Mouse (Mus musculus): ENCODE measurements around the gene 9130409I23Rik. TPM values are rescaled to one million over a fixed set of nuclear protein-coding genes. Genes with fewer than 3 reads are reported as not detected.

9130409I23Rik gene
- polyA plus RNA-seq (2014; fragmentation: Nextera tagmentation; extraction: Ambion mirVana) = not detected in 2 replicates

- Histone ChIP-seq H3K9ac (no peak within 1 kb of the TSS), H3K4me1 (replicated peaks; ENCODE audit: control insufficient read depth, insufficient read depth, low read length) (no peaks in the 10 kb centered on the region), H3K9me3 (ENCODE audit: control insufficient read depth, low read length) (no peaks in the 10 kb centered on the region), H3K27ac (no peak within 1 kb of the TSS), H3K27me3 (ENCODE audit: control insufficient read depth, insufficient read depth, low read length) (no peaks in the 10 kb centered on the region), H3K4me2 (replicated peaks) (no peak within 1 kb of the TSS), H3K4me3 (replicated peaks; ENCODE audit: low read length) (no peak within 1 kb of the TSS), H3K36me3 (replicated peaks; ENCODE audit: control insufficient read depth, insufficient read depth) (no peaks in the 10 kb centered on the region)
- WGBS = 85% methylated on average over 6 of the region's 6 CpGs
- ATAC-seq (ENCODE audit: low FRiP score) = no peak
- DNase-seq (ENCODE audit: low spot score) = no peak
These were observed at the start of gene 9130409I23Rik for GRCm38 (mm10) chr1:181050937-181051336. 9130409I23Rik (plus strand) TSS chr1:181051237.

DNA sequence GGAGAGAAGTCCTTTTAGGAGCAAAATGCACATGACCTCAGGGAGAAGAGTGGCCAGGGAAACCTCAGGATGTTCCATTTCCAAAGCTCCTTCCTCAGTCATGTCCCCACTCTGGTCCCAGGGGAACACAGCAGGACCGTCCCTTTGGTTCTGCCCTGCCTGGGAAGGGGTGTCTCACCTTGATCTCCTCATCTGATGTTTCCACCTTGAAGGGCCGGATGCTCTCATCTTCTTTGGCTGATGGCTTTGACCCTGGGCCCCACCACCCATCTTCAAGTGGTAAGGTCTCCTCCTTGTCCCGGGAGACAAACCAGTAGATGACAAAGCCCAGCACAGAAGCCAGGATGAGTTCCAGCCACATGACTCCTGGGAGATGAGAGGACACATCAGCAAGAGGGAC is 49.4 kb upstream of the 9130409I23Rik start:
- no peak for ATAC-seq (ENCODE audit: low FRiP score)
- H3K27me3 ChIP-seq (ENCODE audit: control insufficient read depth, insufficient read depth, low read length) = no peaks in the 10 kb centered on the region
- no peaks in the 10 kb centered on the region for H3K4me1 ChIP-seq (replicated peaks; ENCODE audit: control insufficient read depth, insufficient read depth, low read length)
- no peak overlapping the region for H3K4me3 ChIP-seq (replicated peaks; ENCODE audit: low read length)
- 91% methylated on average over 3 of the region's 3 CpGs for WGBS
- no peak for DNase-seq (ENCODE audit: low spot score)
- H3K9me3 ChIP-seq (ENCODE audit: control insufficient read depth, low read length) = no peaks in the 10 kb centered on the region
- H3K4me2 ChIP-seq (replicated peaks) = no peak overlapping the region
- no peak overlapping the region for H3K27ac ChIP-seq
- H3K9ac ChIP-seq = no peak overlapping the region
- no peaks in the 10 kb centered on the region for H3K36me3 ChIP-seq (replicated peaks; ENCODE audit: control insufficient read depth, insufficient read depth)

DNA sequence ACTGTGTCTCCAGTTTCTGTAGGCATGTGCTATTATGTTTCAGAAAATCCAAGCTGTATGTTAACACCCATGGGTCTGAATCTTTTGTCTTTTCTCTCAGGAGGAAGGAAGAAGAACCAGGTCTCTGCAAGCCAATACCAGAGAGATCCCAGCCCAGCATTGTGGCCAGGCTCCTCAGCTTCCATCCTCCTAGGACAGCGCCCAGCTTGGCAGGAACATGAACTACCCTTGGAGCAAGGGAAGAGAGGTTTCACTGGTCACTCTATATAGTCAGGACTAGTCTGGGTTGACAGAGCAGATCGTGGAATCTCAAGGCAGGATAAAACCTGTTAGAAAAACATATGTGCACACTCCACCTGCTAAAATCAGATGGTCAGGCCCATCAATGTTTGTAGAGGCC is 47.2 kb upstream of the 9130409I23Rik start:
- 88% methylated on average over 2 of the region's 2 CpGs for WGBS

DNA sequence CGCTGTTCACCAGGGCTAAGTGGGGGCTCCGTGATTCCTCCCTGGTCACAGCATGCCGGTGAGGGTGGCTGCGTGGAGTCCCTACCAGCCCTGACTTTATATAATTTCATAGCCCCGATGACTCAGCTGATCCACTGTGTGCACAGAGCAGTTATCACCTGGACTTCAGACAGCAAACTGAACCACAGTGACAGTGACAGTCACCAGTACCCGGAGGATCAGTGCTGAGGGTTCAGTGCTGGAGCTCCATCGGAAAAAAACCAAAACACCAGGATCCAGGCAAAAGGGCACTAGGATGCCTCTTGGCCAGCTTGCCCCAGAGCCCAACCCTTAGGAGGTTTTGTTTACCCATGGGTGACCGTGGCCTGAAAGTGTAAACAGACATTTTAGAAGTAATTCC is 45.7 kb upstream of the 9130409I23Rik start:
- H3K27ac ChIP-seq = no peak overlapping the region
- WGBS = 89% methylated on average over 8 of the region's 8 CpGs
- no peaks in the 10 kb centered on the region for H3K36me3 ChIP-seq (replicated peaks; ENCODE audit: control insufficient read depth, insufficient read depth)
- no peaks in the 10 kb centered on the region for H3K4me1 ChIP-seq (replicated peaks; ENCODE audit: control insufficient read depth, insufficient read depth, low read length)
- no peak for ATAC-seq (ENCODE audit: low FRiP score)
- DNase-seq (ENCODE audit: low spot score) = no peak
- H3K27me3 ChIP-seq (ENCODE audit: control insufficient read depth, insufficient read depth, low read length) = no peaks in the 10 kb centered on the region
- no peaks in the 10 kb centered on the region for H3K9me3 ChIP-seq (ENCODE audit: control insufficient read depth, low read length)
- H3K4me3 ChIP-seq (replicated peaks; ENCODE audit: low read length) = no peak overlapping the region
- H3K4me2 ChIP-seq (replicated peaks) = no peak overlapping the region
- no peak overlapping the region for H3K9ac ChIP-seq

More for the DNA sequence above, 47.2 kb upstream of the 9130409I23Rik start:
- H3K9me3 ChIP-seq (ENCODE audit: control insufficient read depth, low read length) = no peaks in the 10 kb centered on the region
- H3K4me1 ChIP-seq (replicated peaks; ENCODE audit: control insufficient read depth, insufficient read depth, low read length) = no peaks in the 10 kb centered on the region
- ATAC-seq (ENCODE audit: low FRiP score) = no peak
- H3K27ac ChIP-seq = no peak overlapping the region
- H3K27me3 ChIP-seq (ENCODE audit: control insufficient read depth, insufficient read depth, low read length) = no peaks in the 10 kb centered on the region
- no peaks in the 10 kb centered on the region for H3K36me3 ChIP-seq (replicated peaks; ENCODE audit: control insufficient read depth, insufficient read depth)
- DNase-seq (ENCODE audit: low spot score) = no peak
- H3K4me2 ChIP-seq (replicated peaks) = no peak overlapping the region
- no peak overlapping the region for H3K4me3 ChIP-seq (replicated peaks; ENCODE audit: low read length)
- H3K9ac ChIP-seq = no peak overlapping the region

GRCm38 (mm10) chr1:181007831-181008230 is 43.2 kb upstream of the 9130409I23Rik start:
- DNase-seq (ENCODE audit: low spot score) = no peak
- Histone ChIP-seq H3K4me2 (replicated peaks) (no peak overlapping the region), H3K4me1 (replicated peaks; ENCODE audit: control insufficient read depth, insufficient read depth, low read length) (no peaks in the 10 kb centered on the region), H3K4me3 (replicated peaks; ENCODE audit: low read length) (no peak overlapping the region), H3K36me3 (replicated peaks; ENCODE audit: control insufficient read depth, insufficient read depth) (no peaks in the 10 kb centered on the region), H3K9ac (no peak overlapping the region), H3K9me3 (ENCODE audit: control insufficient read depth, low read length) (no peaks in the 10 kb centered on the region), H3K27ac (no peak overlapping the region), H3K27me3 (ENCODE audit: control insufficient read depth, insufficient read depth, low read length) (no peaks in the 10 kb centered on the region)
- ATAC-seq (ENCODE audit: low FRiP score) = no peak
- WGBS = 86% methylated on average over 6 of the region's 6 CpGs

- Histone ChIP-seq H3K9me3 (ENCODE audit: control insufficient read depth, low read length) (no peaks in the 10 kb centered on the region), H3K4me2 (replicated peaks) (no peak overlapping the region), H3K4me3 (replicated peaks; ENCODE audit: low read length) (no peak overlapping the region), H3K36me3 (replicated peaks; ENCODE audit: control insufficient read depth, insufficient read depth) (no peaks in the 10 kb centered on the region), H3K27ac (no peak overlapping the region), H3K4me1 (replicated peaks; ENCODE audit: control insufficient read depth, insufficient read depth, low read length) (no peaks in the 10 kb centered on the region), H3K27me3 (ENCODE audit: control insufficient read depth, insufficient read depth, low read length) (no peaks in the 10 kb centered on the region), H3K9ac (no peak overlapping the region)
- ATAC-seq (ENCODE audit: low FRiP score) (no peak), DNase-seq (ENCODE audit: low spot score) (no peak)
- 99% methylated on average over 2 of the region's 2 CpGs for WGBS
These were observed 42.8 kb upstream of the 9130409I23Rik start for GRCm38 (mm10) chr1:181008266-181008665.

- Histone ChIP-seq H3K9me3 (ENCODE audit: control insufficient read depth, low read length) (no peaks in the 10 kb centered on the region), H3K4me2 (replicated peaks) (no peak overlapping the region), H3K4me3 (replicated peaks; ENCODE audit: low read length) (no peak overlapping the region), H3K27me3 (ENCODE audit: control insufficient read depth, insufficient read depth, low read length) (no peaks in the 10 kb centered on the region), H3K4me1 (replicated peaks; ENCODE audit: control insufficient read depth, insufficient read depth, low read length) (no peaks in the 10 kb centered on the region), H3K9ac (no peak overlapping the region), H3K36me3 (replicated peaks; ENCODE audit: control insufficient read depth, insufficient read depth) (no peaks in the 10 kb centered on the region), H3K27ac (no peak overlapping the region)
- no peak for DNase-seq (ENCODE audit: low spot score)
- WGBS = 93% methylated on average over 4 of the region's 4 CpGs
- no peak for ATAC-seq (ENCODE audit: low FRiP score)
These were observed 41.9 kb upstream of the 9130409I23Rik start for GRCm38 (mm10) chr1:181009011-181009590.

DNA sequence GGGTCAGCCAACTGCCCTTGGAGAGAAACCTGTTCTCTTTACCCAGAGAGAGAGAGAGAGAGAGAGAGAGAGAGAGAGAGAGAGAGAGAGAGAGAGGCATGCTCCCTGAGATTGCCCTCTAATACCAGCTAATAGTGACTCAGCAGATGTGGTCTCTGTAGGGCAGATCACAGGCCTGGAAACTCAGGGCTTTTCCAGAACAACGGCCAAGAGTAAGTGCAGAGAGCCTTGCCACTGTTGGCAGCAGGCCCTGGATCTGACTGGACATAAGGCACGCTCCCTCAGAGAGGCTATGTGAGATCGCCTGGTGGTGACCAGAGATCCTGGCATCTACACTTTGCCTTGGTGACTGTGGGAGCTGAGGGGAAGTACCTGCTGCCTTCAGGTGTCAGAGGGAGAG is 41.3 kb upstream of the 9130409I23Rik start:
- Histone ChIP-seq H3K9ac (no peak overlapping the region), H3K36me3 (replicated peaks; ENCODE audit: control insufficient read depth, insufficient read depth) (no peaks in the 10 kb centered on the region), H3K27me3 (ENCODE audit: control insufficient read depth, insufficient read depth, low read length) (no peaks in the 10 kb centered on the region), H3K4me1 (replicated peaks; ENCODE audit: control insufficient read depth, insufficient read depth, low read length) (no peaks in the 10 kb centered on the region), H3K4me3 (replicated peaks; ENCODE audit: low read length) (no peak overlapping the region), H3K27ac (no peak overlapping the region), H3K4me2 (replicated peaks) (no peak overlapping the region), H3K9me3 (ENCODE audit: control insufficient read depth, low read length) (no peaks in the 10 kb centered on the region)
- ATAC-seq (ENCODE audit: low FRiP score) (no peak), DNase-seq (ENCODE audit: low spot score) (no peak)
- 82% methylated on average over 3 of the region's 3 CpGs for WGBS

DNA sequence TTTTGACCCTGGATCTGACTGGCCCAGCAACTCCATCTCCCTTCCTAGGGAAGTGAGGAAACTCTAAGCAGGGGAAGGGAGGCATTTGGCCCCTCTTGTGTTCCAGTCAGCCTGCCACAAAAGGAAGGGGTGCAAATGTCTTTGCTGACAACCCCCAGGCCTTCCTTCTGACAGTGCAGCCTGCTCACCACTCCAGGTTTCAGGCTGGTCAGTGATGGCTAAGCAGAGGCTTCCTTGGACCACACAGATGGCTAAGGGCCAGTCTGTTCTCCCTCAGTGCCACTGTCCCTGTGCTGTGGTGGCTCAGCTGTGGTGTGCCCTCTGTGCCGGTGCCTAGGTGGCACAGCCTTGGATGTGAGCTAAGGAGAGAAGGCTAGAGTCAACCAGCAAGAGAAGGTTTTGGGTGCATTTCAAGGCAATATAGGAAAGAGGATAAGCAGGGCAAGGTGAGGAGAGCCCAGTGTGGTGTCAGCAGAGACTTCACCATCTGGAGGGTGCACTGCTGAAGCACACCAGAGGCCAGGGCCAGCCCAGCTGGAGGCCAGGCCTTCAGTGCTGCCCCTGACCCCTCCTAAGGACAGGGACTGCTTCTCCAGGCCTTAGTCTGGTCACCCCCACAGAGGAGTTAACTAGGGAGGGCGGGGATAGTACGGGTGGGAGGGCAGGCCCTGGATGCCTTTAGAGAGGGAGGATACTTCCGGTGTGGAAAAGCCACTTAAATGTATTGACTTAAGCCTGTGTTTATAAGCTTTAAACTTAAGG is 40.7 kb upstream of the 9130409I23Rik start:
- Histone ChIP-seq H3K4me2 (replicated peaks) (no peak overlapping the region), H3K9ac (no peak overlapping the region), H3K36me3 (replicated peaks; ENCODE audit: control insufficient read depth, insufficient read depth) (no peaks in the 10 kb centered on the region), H3K4me3 (replicated peaks; ENCODE audit: low read length) (no peak overlapping the region), H3K4me1 (replicated peaks; ENCODE audit: control insufficient read depth, insufficient read depth, low read length) (0 out of 2 replicates have a peak, but pooled peaks cover 3% of the 10 kb centered on the region), H3K27ac (no peak overlapping the region), H3K27me3 (ENCODE audit: control insufficient read depth, insufficient read depth, low read length) (no peaks in the 10 kb centered on the region), H3K9me3 (ENCODE audit: control insufficient read depth, low read length) (no peaks in the 10 kb centered on the region)
- DNase-seq (ENCODE audit: low spot score) = no peak
- no peak for ATAC-seq (ENCODE audit: low FRiP score)
- 68% methylated on average over 4 of the region's 4 CpGs for WGBS
